Mouse (Mus musculus) E14TG2a.4 (cell line): Measurements from ENCODE around the gene Ddx50.

Experiments used
- H3K27me3 ChIP-seq: 2 replicates; pipeline ENCODE4 v1.6.1; 2014; ENCODE audit warnings: low read length, control low read depth; ENCODE audit not compliant: insufficient read depth
- H3K36me3 ChIP-seq: 2 replicates; pipeline ENCODE4 v1.6.1; 2014; ENCODE audit warnings: low read length, control low read depth; ENCODE audit not compliant: insufficient read depth
- H3K4me1 ChIP-seq: replicated peaks from 2 replicates; pipeline ENCODE4 v1.6.1; 2014; ENCODE audit warnings: low read depth, low read length, control low read depth
- H3K4me3 ChIP-seq: replicated peaks from 2 replicates; pipeline ENCODE4 v1.5.1; 2014; ENCODE audit warnings: mild to moderate bottlenecking, low read length
- H3K9me3 ChIP-seq: 2 replicates; pipeline ENCODE4 v1.6.1; 2014; ENCODE audit warnings: low read length, control low read depth
- CTCF ChIP-seq: conservative IDR thresholded peaks from 2 replicates; pipeline ENCODE4 v1.5.1; 2014; ENCODE audit warnings: low read length
- NANOG ChIP-seq: IDR thresholded peaks from 2 replicates; pipeline ENCODE4 v1.6.1; 2014; ENCODE audit warnings: borderline replicate concordance, low read length, mixed read lengths
- POU5F1 ChIP-seq: IDR thresholded peaks from 2 replicates; pipeline ENCODE4 v1.6.1; 2014; ENCODE audit warnings: low read length, borderline replicate concordance

Ddx50 gene

DNA sequence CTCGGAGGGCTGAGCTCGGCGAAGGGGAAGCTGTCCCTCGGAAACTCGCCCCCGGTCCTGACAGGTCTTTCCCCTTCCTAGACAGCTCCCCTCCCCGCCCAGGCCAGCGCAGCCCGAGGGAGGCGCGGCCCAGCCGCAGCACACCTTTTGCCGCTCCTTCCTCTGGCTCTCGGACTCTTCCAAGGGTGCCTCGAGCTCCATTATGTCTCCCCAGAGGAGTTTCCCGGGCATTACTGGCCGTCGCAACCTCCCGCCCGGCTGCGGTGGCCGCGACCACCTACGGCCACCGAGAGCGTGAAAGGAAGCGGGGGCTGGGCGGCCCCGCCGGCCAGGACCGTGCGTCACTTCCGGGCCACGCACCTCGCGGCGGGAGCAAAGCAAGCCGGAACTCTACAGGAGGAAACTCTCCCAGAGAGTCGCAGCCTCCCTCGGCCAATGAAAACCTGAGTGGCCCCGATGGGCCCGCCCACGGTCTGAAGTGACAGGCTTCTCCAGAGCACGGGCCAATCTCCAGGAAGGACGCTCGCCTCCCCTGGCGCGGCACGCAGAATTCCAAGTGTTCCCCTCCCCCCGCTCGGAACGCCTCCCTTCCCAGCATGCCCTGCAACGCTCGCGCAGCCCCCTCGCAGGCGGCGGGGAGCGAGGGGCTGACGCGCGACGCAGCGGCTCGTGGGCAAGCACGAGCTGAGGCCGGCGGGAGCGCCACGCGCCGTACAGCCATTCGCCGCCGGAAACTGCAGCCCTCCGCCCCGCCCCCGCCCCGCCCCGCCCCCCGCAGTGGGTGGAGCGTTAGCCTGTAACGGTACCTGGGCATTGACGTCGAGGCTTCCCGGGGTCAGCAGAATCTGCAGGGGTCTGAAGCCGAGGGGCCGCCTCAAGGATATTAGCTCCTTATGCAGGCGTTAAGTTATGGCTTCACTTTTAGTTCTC lies at the start of gene Ddx50:
Gene Ddx50 (minus strand): TSS at position 338 of the 930 bp plus-strand sequence.
- Histone ChIP-seq H3K36me3 (peaks cover 18% of the 10 kb centered on the region), H3K4me3 (peak within 1 kb of the TSS; percentile 99), H3K9me3 (no peaks in the 10 kb centered on the region), H3K27me3 (no peaks in the 10 kb centered on the region), H3K4me1 (peaks cover 16% of the 10 kb centered on the region)
- TF ChIP-seq POU5F1 (no peak), NANOG (no peak), CTCF (no peak)

DNA sequence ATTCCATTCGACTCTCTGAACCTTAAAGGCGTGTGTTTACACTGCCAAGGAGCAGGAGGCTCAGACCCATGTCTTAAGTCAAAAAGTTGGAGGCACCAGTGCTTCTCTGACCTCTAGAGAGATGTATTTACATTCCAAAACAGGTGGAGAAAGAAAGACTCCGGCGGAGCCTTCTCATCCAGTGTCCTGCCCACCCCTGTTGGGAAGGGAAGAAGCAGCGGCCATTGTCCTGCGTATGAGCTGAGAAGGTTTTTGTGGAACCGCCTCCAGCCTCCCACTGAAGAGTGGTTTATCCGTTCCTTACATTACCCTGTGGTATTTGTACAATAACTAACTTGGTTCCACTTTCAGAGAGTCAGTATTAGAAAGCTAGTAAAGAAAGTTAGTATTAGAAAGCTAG lies 41.8 kb upstream of the Ddx50 start:
- no peaks in the 10 kb centered on the region for H3K36me3 ChIP-seq
- TF ChIP-seq NANOG, result no peak
- no peak for TF ChIP-seq CTCF
- TF ChIP-seq POU5F1, result no peak
- no peaks in the 10 kb centered on the region for H3K9me3 ChIP-seq
- peaks cover 38% of the 10 kb centered on the region for H3K4me1 ChIP-seq
- no peaks in the 10 kb centered on the region for H3K27me3 ChIP-seq
- H3K4me3 ChIP-seq, result 0 out of 2 replicates have a peak overlapping the region, but pooled peaks have one; percentile 0

DNA sequence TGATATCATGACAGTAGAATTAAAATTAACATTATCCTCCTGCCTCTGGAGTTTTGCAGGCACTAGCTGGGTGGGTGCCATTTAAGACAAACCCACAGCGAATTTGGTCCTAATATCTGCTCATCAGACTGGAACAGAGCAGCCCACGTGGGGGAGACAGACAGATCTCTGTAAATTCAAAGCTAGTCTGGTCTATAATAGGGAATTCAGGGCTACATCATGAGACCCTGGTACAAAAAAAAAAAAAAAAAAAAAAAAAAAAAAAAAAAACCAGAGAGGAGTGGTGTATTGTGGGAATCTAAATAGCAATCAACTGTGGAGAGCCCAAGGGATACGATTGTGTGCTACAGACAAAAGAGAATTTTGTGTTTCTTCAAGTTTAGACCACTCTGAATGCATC lies 41.2 kb upstream of the Ddx50 start:
- Histone ChIP-seq H3K9me3 (no peaks in the 10 kb centered on the region), H3K4me1 (peaks cover 43% of the 10 kb centered on the region)
- no peak for TF ChIP-seq CTCF
- no peak for TF ChIP-seq NANOG
- TF ChIP-seq POU5F1, result no peak

DNA sequence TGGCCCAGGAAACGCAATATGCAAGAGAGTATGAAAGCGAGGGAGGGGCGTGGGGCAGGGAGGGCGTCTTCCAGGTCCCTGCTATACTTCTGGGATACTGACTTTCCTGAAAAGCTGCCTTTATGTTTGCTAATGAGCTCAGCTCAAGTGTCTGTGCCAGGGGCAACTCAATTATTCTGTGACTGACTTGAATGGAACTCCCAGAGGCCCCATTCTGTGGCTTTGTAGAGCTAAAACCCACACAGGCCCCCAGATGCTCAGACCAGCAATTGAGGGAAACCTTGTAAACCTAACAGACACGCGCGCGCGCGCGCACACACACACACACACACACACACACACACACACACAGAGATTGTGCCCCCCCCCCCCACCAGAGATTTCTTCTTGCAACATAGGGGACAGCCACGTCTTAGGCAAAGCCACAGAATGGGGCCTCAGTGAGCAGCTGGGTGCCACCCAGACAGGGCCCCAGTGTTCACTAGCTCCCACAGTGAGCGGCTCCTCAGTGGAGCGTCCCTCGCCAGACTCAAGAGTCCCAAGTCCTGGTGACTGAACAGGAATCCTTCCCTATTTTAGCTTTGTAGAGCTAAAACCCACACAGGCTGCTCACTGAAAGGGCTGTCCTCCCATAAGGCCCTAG lies 36.1 kb upstream of the Ddx50 start:
- TF ChIP-seq NANOG, result no peak
- TF ChIP-seq POU5F1, result no peak
- no peak for TF ChIP-seq CTCF
- peaks cover 11% of the 10 kb centered on the region for H3K27me3 ChIP-seq

More for the DNA sequence above, 41.2 kb upstream of the Ddx50 start:
- Histone ChIP-seq H3K27me3 (no peaks in the 10 kb centered on the region), H3K36me3 (no peaks in the 10 kb centered on the region), H3K4me3 (no peak overlapping the region)

DNA sequence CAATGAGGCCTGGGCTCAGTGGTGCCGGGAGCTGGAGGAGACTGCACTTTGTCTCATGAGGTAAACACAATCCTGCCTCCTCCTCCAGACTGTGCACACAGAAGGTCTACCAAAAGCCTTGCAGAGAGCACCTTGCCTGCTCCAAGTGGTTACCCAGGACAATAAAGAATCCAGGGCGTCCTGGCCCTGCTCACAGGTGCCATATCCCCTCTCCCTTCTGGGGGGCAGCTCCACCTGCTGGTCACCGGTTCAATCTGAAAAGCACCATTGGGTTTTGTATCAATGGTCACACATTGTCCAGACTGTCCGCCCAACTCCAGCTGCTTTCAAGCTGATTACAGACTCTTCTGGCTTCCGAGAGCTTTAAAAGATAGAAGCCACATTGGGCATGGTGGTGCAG lies 32.0 kb upstream of the Ddx50 start:
- H3K4me1 ChIP-seq, result peaks cover 15% of the 10 kb centered on the region
- TF ChIP-seq NANOG (no peak), CTCF (peak; percentile 45), POU5F1 (no peak)

More for the DNA sequence above, 36.1 kb upstream of the Ddx50 start:
- no peaks in the 10 kb centered on the region for H3K9me3 ChIP-seq
- 0 out of 2 replicates have a peak overlapping the region, but pooled peaks have one; percentile 14 for H3K4me3 ChIP-seq
- H3K36me3 ChIP-seq, result no peaks in the 10 kb centered on the region
- H3K4me1 ChIP-seq, result peaks cover 39% of the 10 kb centered on the region

DNA sequence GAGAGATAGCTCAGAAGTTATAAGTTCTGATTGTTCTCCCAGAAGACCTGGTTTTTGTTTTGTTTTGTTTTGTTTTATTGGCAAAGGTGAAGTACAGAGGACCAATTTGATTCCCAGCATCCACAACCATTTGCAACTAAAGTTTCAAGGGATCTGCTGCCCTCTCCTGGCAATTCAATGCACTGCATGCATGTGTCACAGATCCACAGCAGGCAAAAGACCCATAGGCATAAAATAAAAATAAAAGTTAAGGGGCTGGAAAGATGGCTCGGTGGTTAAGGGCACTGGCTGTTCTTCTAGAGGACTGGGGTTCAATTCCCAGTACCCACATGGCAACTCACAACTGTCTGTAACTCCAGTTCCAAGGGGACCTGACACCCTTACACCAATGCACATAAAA lies 28.8 kb upstream of the Ddx50 start:
- H3K9me3 ChIP-seq, result peaks cover 4% of the 10 kb centered on the region
- no peaks in the 10 kb centered on the region for H3K36me3 ChIP-seq
- peaks cover 8% of the 10 kb centered on the region; the same call in 1 of the 2 replicates for H3K4me1 ChIP-seq
- TF ChIP-seq CTCF (peak; percentile 82), POU5F1 (no peak)
- no peak overlapping the region for H3K4me3 ChIP-seq
- peaks cover 11% of the 10 kb centered on the region for H3K27me3 ChIP-seq

More for the DNA sequence above, 32.0 kb upstream of the Ddx50 start:
- no peak overlapping the region for H3K4me3 ChIP-seq
- peaks cover 4% of the 10 kb centered on the region for H3K9me3 ChIP-seq
- H3K27me3 ChIP-seq, result peaks cover 11% of the 10 kb centered on the region
- H3K36me3 ChIP-seq, result no peaks in the 10 kb centered on the region

DNA sequence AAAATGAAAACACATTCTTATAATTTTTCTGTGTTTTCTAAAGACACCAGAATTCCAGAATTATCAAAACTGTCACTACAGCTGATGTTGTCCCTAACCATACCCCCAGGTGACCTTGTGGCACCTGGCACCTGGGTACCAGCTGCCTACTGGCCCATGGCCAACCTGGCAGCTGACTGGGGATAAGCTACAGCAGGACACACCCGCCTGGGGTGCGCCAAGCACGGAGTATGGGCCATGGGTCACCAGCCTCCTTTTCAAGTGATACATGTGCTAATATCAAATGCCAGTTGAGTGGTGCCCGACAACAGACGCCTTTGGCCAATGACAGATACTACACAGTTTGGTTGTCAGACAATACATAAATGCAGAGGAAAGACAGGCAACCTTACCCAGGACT lies 26.3 kb upstream of the Ddx50 start:
- peaks cover 4% of the 10 kb centered on the region for H3K9me3 ChIP-seq
- peaks cover 12% of the 10 kb centered on the region for H3K27me3 ChIP-seq
- no peak overlapping the region for H3K4me3 ChIP-seq
- peaks cover 6% of the 10 kb centered on the region; the same call in 1 of the 2 replicates for H3K4me1 ChIP-seq
- TF ChIP-seq NANOG (no peak), POU5F1 (no peak), CTCF (no peak)
- no peaks in the 10 kb centered on the region for H3K36me3 ChIP-seq

DNA sequence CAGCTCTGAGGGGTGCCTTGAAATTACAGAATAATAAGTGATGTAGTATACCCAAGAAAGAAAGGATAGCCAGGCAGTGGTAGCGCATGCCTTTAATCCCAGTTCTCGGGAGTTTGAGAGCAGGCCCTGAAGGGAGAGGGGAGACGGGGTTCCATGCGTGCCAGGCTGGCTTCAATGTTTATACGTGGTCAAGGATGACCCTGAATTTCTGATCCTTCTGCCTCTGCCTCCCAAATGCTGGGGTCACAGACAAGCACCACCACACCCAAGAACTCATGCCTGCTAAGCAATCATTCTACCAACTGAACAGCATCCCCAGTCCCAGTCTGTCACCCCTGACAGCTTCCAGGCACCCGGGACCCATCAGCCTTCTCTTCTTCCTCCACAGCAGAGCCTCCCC lies 25.2 kb upstream of the Ddx50 start:
- Histone ChIP-seq H3K9me3 (peaks cover 4% of the 10 kb centered on the region), H3K4me1 (peaks cover 6% of the 10 kb centered on the region; the same call in 1 of the 2 replicates), H3K4me3 (no peak overlapping the region), H3K27me3 (peaks cover 12% of the 10 kb centered on the region), H3K36me3 (no peaks in the 10 kb centered on the region)
- TF ChIP-seq NANOG, result no peak
- TF ChIP-seq POU5F1, result no peak
- TF ChIP-seq CTCF, result no peak
